Mouse (Mus musculus): Measurements from ENCODE around the gene C2cd2l. TPM values are rescaled to one million over a fixed set of nuclear protein-coding genes. Genes with fewer than 3 reads are reported as not detected.

C2cd2l gene
- polyA plus RNA-seq, 1 experiment: 5.1 TPM

DNA sequence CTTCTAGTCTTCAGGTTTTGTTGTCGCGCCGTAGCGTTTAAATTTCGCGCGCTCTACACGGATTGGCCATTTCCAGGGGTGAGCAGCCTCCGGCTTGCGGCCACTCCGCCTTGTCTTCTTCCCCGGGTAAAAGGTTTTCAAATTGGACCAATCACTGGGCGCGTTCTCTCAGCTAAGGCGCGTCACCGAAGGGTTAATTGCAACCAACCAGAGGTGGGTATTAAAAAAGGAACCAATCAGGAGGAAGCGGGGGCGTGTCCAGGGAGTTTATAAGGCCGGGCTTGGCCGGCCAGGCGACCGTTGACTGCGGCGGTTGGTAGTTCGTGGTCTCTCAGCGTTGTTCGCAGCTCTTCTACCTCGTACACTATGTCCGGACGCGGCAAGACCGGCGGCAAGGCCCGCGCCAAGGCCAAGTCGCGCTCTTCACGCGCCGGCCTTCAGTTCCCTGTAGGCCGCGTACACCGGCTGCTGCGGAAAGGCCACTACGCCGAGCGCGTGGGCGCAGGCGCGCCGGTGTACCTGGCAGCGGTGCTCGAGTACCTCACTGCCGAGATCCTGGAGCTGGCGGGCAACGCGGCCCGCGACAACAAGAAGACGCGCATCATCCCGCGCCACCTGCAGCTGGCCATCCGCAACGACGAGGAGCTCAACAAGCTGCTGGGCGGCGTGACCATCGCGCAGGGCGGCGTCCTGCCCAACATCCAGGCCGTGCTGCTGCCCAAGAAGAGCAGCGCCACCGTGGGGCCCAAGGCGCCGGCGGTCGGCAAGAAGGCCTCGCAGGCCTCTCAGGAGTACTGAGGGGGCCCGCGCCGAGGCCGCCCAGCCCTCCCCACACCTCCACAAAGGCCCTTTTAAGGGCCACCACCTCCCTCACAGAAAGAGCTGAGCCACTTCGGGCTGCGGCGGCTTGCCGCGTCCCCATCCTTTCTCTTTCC lies 14.6 kb upstream of the C2cd2l start, which contains the start of gene H2afx:
H2afx (plus strand) TSS at position 299 of the 935 bp plus-strand sequence.
- peak; percentile 99 for TF ChIP-seq POLR2A (IDR thresholded peaks at IDR 0.05; ENCODE audit: insufficient read depth, low read length)
- no peak for TF ChIP-seq CTCF (IDR thresholded peaks at IDR 0.05; ENCODE audit: low read depth, low read length)
- 0 out of 2 replicates have a peak, but pooled peaks have one; percentile 24 for TF ChIP-seq EP300 (IDR thresholded peaks at IDR 0.05; ENCODE audit: insufficient read depth, low read depth, low read length)
- Histone ChIP-seq H3K9ac (ENCODE audit: low read depth, poor library complexity, severe bottlenecking) (peak within 1 kb of the TSS; percentile 98), H3K4me3 (ENCODE audit: low read depth, low read length) (peak within 1 kb of the TSS; percentile 97), H3K9me3 (replicated peaks; ENCODE audit: control insufficient read depth, insufficient read depth, low read length, poor library complexity, severe bottlenecking) (no peaks in the 10 kb centered on the region), H3K27ac (ENCODE audit: insufficient read depth, low read length) (peak within 1 kb of the TSS; percentile 97), H3K4me1 (ENCODE audit: control insufficient read depth, insufficient read depth, low read length) (peaks cover 5% of the 10 kb centered on the region), H3K27me3 (ENCODE audit: control insufficient read depth, insufficient read depth, low read length, poor library complexity, severe bottlenecking) (no peaks in the 10 kb centered on the region), H3K36me3 (ENCODE audit: control insufficient read depth, insufficient read depth, low read length, poor library complexity, severe bottlenecking) (peaks cover 24% of the 10 kb centered on the region)

- H3K4me3 ChIP-seq (ENCODE audit: low read depth, low read length): peak overlapping the region; percentile 48
- H3K27me3 ChIP-seq (ENCODE audit: control insufficient read depth, insufficient read depth, low read length, poor library complexity, severe bottlenecking): no peaks in the 10 kb centered on the region
- no peaks in the 10 kb centered on the region for H3K9me3 ChIP-seq (replicated peaks; ENCODE audit: control insufficient read depth, insufficient read depth, low read length, poor library complexity, severe bottlenecking)
- peak overlapping the region; percentile 95 for H3K9ac ChIP-seq (ENCODE audit: low read depth, poor library complexity, severe bottlenecking)
- H3K27ac ChIP-seq (ENCODE audit: insufficient read depth, low read length): peak overlapping the region; percentile 97
- H3K4me1 ChIP-seq (ENCODE audit: control insufficient read depth, insufficient read depth, low read length): peaks cover 5% of the 10 kb centered on the region
- peaks cover 24% of the 10 kb centered on the region for H3K36me3 ChIP-seq (ENCODE audit: control insufficient read depth, insufficient read depth, low read length, poor library complexity, severe bottlenecking)
- peak; percentile 87 for TF ChIP-seq EP300 (IDR thresholded peaks at IDR 0.05; ENCODE audit: insufficient read depth, low read depth, low read length)
- TF ChIP-seq POLR2A (IDR thresholded peaks at IDR 0.05; ENCODE audit: insufficient read depth, low read length): peak; percentile 17
- no peak for TF ChIP-seq CTCF (IDR thresholded peaks at IDR 0.05; ENCODE audit: low read depth, low read length)
Observed at GRCm38 (mm10) chr9:44332918-44333638, 13.0 kb upstream of the C2cd2l start.

GRCm38 (mm10) chr9:44330736-44331135 lies 10.7 kb upstream of the C2cd2l start:
- Histone ChIP-seq H3K27me3 (ENCODE audit: control insufficient read depth, insufficient read depth, low read length, poor library complexity, severe bottlenecking) (no peaks in the 10 kb centered on the region), H3K9me3 (replicated peaks; ENCODE audit: control insufficient read depth, insufficient read depth, low read length, poor library complexity, severe bottlenecking) (no peaks in the 10 kb centered on the region), H3K36me3 (ENCODE audit: control insufficient read depth, insufficient read depth, low read length, poor library complexity, severe bottlenecking) (peaks cover 13% of the 10 kb centered on the region), H3K27ac (ENCODE audit: insufficient read depth, low read length) (no peak overlapping the region), H3K9ac (ENCODE audit: low read depth, poor library complexity, severe bottlenecking) (no peak overlapping the region), H3K4me1 (ENCODE audit: control insufficient read depth, insufficient read depth, low read length) (peaks cover 5% of the 10 kb centered on the region), H3K4me3 (ENCODE audit: low read depth, low read length) (no peak overlapping the region)
- TF ChIP-seq CTCF (IDR thresholded peaks at IDR 0.05; ENCODE audit: low read depth, low read length) (no peak), POLR2A (IDR thresholded peaks at IDR 0.05; ENCODE audit: insufficient read depth, low read length) (no peak), EP300 (IDR thresholded peaks at IDR 0.05; ENCODE audit: insufficient read depth, low read depth, low read length) (no peak)

DNA sequence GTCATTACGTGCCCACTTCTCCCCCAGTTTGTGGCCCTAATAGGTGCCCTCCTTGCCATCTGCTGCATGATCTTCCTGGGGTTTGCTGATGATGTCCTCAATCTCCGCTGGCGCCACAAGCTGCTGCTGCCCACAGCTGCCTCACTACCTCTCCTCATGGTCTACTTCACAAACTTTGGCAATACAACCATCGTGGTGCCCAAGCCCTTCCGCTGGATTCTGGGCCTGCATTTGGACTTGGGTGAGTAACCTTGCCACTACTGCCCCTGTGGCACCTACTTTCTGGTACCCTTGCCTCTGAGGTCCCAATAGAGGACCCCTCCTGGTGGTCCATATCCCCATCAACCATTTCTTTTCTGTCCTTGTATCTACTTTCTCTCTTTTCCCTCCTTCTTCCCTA lies 7.8 kb upstream of the C2cd2l start:
- H3K9ac ChIP-seq (ENCODE audit: low read depth, poor library complexity, severe bottlenecking): peak overlapping the region; percentile 79
- TF ChIP-seq CTCF (IDR thresholded peaks at IDR 0.05; ENCODE audit: low read depth, low read length) (no peak), POLR2A (IDR thresholded peaks at IDR 0.05; ENCODE audit: insufficient read depth, low read length) (no peak), EP300 (IDR thresholded peaks at IDR 0.05; ENCODE audit: insufficient read depth, low read depth, low read length) (no peak)
- H3K27ac ChIP-seq (ENCODE audit: insufficient read depth, low read length): no peak overlapping the region
- H3K27me3 ChIP-seq (ENCODE audit: control insufficient read depth, insufficient read depth, low read length, poor library complexity, severe bottlenecking): no peaks in the 10 kb centered on the region
- peak overlapping the region; percentile 72 for H3K4me3 ChIP-seq (ENCODE audit: low read depth, low read length)
- H3K4me1 ChIP-seq (ENCODE audit: control insufficient read depth, insufficient read depth, low read length): peaks cover 3% of the 10 kb centered on the region
- H3K9me3 ChIP-seq (replicated peaks; ENCODE audit: control insufficient read depth, insufficient read depth, low read length, poor library complexity, severe bottlenecking): no peaks in the 10 kb centered on the region
- peaks cover 6% of the 10 kb centered on the region; the same call in 1 of the 2 replicates for H3K36me3 ChIP-seq (ENCODE audit: control insufficient read depth, insufficient read depth, low read length, poor library complexity, severe bottlenecking)

DNA sequence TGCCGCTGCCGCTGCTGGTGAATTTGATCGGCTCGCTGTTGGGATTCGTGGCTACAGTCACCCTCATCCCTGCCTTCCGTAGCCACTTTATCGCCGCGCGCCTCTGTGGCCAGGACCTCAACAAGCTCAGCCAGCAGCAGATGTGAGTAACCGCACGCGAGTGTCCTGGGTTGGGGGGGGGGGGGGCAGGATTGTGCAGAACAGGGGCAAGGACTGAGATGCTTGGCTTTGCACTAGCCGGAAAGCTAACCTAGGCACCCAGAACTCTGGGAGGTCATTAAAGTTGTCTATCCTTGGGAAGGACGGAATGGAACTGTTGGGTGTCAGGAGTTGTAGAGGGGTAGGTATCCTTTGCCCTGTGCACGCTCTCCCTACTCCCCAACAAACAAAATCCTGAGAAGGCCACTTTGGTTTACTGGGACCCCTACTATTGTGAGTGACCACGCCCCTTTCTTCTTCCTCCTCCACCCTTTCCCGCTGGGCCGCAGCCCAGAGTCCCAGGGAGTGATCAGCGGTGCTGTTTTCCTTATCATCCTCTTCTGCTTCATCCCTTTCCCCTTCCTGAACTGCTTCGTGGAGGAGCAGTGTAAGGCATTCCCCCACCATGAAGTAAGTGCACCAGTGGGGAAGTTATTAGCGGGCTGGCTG lies 7.1 kb upstream of the C2cd2l start:
- Histone ChIP-seq H3K9me3 (replicated peaks; ENCODE audit: control insufficient read depth, insufficient read depth, low read length, poor library complexity, severe bottlenecking) (no peaks in the 10 kb centered on the region), H3K4me3 (ENCODE audit: low read depth, low read length) (peak overlapping the region; percentile 72), H3K4me1 (ENCODE audit: control insufficient read depth, insufficient read depth, low read length) (no peaks in the 10 kb centered on the region), H3K9ac (ENCODE audit: low read depth, poor library complexity, severe bottlenecking) (peak overlapping the region; percentile 79), H3K36me3 (ENCODE audit: control insufficient read depth, insufficient read depth, low read length, poor library complexity, severe bottlenecking) (peaks cover 6% of the 10 kb centered on the region; the same call in 1 of the 2 replicates), H3K27ac (ENCODE audit: insufficient read depth, low read length) (peak overlapping the region; percentile 31), H3K27me3 (ENCODE audit: control insufficient read depth, insufficient read depth, low read length, poor library complexity, severe bottlenecking) (no peaks in the 10 kb centered on the region)
- TF ChIP-seq POLR2A (IDR thresholded peaks at IDR 0.05; ENCODE audit: insufficient read depth, low read length): no peak
- TF ChIP-seq CTCF (IDR thresholded peaks at IDR 0.05; ENCODE audit: low read depth, low read length): no peak
- TF ChIP-seq EP300 (IDR thresholded peaks at IDR 0.05; ENCODE audit: insufficient read depth, low read depth, low read length): no peak
